Mouse (Mus musculus): ENCODE measurements around the gene Rimbp2.

GRCm38 (mm10) chr5:128970878-128971277 lies 17.6 kb upstream of the Rimbp2 start:
- TF ChIP-seq EP300 (IDR thresholded peaks at IDR 0.05; ENCODE audit: low read depth) (no peak), CTCF (IDR thresholded peaks at IDR 0.05; ENCODE audit: low read depth) (no peak)

Data from liver, postnatal 0 days (tissue).